Mouse (Mus musculus): Measurements from ENCODE around the gene Itpkc. TPM values are rescaled to one million over a fixed set of nuclear protein-coding genes. Genes with fewer than 3 reads are reported as not detected.

The Itpkc gene
- polyA plus RNA-seq, 1 experiment from 2014 or later = 6.0 TPM

DNA sequence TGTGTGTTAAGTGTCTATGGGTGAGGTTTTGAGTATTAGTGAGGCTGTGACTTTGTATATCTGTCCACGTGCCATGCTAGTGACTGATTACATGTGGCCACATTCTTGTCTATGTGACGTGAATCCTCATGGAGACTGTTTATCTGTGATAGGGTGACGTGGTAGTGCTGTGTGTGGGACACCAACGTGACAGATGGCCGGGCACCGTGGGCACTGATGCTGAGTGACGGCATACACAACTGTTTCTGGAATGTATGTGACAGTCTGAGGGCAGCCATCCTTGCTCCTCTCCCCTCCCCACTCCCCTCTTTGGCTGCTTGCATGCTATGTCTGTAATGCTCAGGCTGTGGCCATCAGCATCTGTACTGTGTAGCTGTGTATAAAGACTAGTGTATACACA lies 32.4 kb upstream of the Itpkc start:
- ATAC-seq = no peak
- Histone ChIP-seq H3K4me2 (ENCODE audit: low read length) (peak overlapping the region; percentile 81), H3K4me3 (ENCODE audit: low read depth, low read length) (peak overlapping the region; percentile 92), H3K9ac (ENCODE audit: low read depth, low read length) (peak overlapping the region; percentile 90), H3K9me3 (replicated peaks; ENCODE audit: control insufficient read depth, low read length, poor library complexity, severe bottlenecking) (no peaks in the 10 kb centered on the region), H3K4me1 (ENCODE audit: control insufficient read depth, insufficient read depth, low read length) (peaks cover 27% of the 10 kb centered on the region), H3K27me3 (ENCODE audit: control insufficient read depth, insufficient read depth, low read depth, low read length) (no peaks in the 10 kb centered on the region), H3K36me3 (ENCODE audit: control insufficient read depth, insufficient read depth, low read length) (peaks cover 27% of the 10 kb centered on the region), H3K27ac (ENCODE audit: low read length) (no peak overlapping the region)
- WGBS = 45% methylated on average over 7 of the region's 7 CpGs

DNA sequence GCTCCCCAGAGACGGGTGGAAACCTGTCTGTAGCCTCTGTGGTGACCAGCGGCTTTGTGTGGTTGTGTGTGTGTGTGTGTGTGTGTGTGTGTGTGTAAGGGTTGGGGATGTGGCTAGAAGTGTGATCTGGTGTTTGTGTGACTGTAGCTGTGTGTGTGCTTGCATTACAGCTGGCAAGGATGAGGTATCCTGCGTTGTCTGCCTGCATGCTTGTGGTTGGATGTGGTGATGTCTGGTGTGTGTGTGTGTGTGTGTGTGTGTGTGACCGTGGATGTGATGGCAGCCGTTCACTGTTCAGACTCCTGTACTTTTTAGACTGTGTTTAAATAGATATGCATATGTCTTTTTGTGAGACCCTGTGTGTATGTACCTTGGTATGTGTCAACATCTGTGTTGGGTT lies 31.3 kb upstream of the Itpkc start:
- H3K4me1 ChIP-seq (ENCODE audit: control insufficient read depth, insufficient read depth, low read length) = peaks cover 27% of the 10 kb centered on the region
- whole genome bisulfite sequencing = 12% methylated on average over 5 of the region's 5 CpGs

GRCm38 (mm10) chr7:27259271-27259721 lies 30.8 kb upstream of the Itpkc start:
- Histone ChIP-seq H3K36me3 (ENCODE audit: control insufficient read depth, insufficient read depth, low read length) (peaks cover 16% of the 10 kb centered on the region), H3K9ac (ENCODE audit: low read depth, low read length) (peak overlapping the region; percentile 90), H3K9me3 (replicated peaks; ENCODE audit: control insufficient read depth, low read length, poor library complexity, severe bottlenecking) (no peaks in the 10 kb centered on the region), H3K4me1 (ENCODE audit: control insufficient read depth, insufficient read depth, low read length) (peaks cover 27% of the 10 kb centered on the region), H3K27me3 (ENCODE audit: control insufficient read depth, insufficient read depth, low read depth, low read length) (no peaks in the 10 kb centered on the region), H3K4me2 (ENCODE audit: low read length) (peak overlapping the region; percentile 81), H3K27ac (ENCODE audit: low read length) (peak overlapping the region; percentile 91), H3K4me3 (ENCODE audit: low read depth, low read length) (peak overlapping the region; percentile 92)
- WGBS = 1% methylated on average over 9 of the region's 9 CpGs
- peak; percentile 18 for ATAC-seq

More for the DNA sequence above, 31.3 kb upstream of the Itpkc start:
- Histone ChIP-seq H3K4me3 (ENCODE audit: low read depth, low read length) (peak overlapping the region; percentile 92), H3K36me3 (ENCODE audit: control insufficient read depth, insufficient read depth, low read length) (peaks cover 20% of the 10 kb centered on the region), H3K9ac (ENCODE audit: low read depth, low read length) (peak overlapping the region; percentile 90), H3K27ac (ENCODE audit: low read length) (peak overlapping the region; percentile 91), H3K9me3 (replicated peaks; ENCODE audit: control insufficient read depth, low read length, poor library complexity, severe bottlenecking) (no peaks in the 10 kb centered on the region), H3K4me2 (ENCODE audit: low read length) (peak overlapping the region; percentile 81), H3K27me3 (ENCODE audit: control insufficient read depth, insufficient read depth, low read depth, low read length) (no peaks in the 10 kb centered on the region)
- peak; percentile 14 for ATAC-seq

DNA sequence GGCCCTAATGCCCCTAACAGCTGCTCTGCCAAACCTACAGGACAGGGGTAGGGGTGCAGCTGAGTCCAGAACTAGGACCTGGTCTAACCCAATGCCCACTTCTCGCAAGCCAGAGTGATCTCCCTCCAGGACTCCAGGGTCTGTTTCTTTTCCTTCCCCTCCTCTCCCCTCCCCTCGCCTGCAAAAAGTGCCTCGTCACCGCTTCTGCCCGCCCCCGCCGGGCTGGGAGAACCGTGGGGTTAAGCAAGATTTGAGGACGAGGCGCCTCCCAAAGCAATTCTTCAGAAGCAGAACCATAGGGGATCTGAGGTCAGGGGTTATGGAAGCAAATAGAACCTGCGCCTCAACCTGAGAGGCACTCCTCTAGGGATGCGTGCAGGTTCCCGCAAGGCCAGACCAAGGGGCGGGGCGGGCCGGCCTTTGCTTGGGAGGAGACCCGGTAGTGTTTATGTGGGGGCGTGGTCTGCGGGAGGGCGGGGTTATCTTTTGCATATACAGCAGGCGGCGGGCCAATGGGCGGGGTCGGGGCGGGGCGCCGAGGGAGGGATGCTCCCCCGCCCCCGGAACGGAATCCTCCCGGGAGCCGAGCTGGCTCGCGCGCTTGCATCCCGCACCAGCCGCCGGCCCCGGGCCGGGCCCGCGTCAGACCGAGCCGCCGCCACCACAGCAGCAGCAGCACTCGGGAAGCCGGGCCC lies 29.9 kb upstream of the Itpkc start, which contains the start of gene Numbl:
Gene Numbl (plus strand): TSS at position 229 of the 695 bp plus-strand sequence.
- Histone ChIP-seq H3K4me3 (ENCODE audit: low read depth, low read length) (peak within 1 kb of the TSS; percentile 92), H3K27me3 (ENCODE audit: control insufficient read depth, insufficient read depth, low read depth, low read length) (no peaks in the 10 kb centered on the region), H3K4me2 (ENCODE audit: low read length) (peak within 1 kb of the TSS; percentile 81), H3K9me3 (replicated peaks; ENCODE audit: control insufficient read depth, low read length, poor library complexity, severe bottlenecking) (no peaks in the 10 kb centered on the region), H3K27ac (ENCODE audit: low read length) (peak within 1 kb of the TSS; percentile 91), H3K36me3 (ENCODE audit: control insufficient read depth, insufficient read depth, low read length) (peaks cover 10% of the 10 kb centered on the region), H3K9ac (ENCODE audit: low read depth, low read length) (peak within 1 kb of the TSS; percentile 90), H3K4me1 (ENCODE audit: control insufficient read depth, insufficient read depth, low read length) (peaks cover 27% of the 10 kb centered on the region)
- WGBS = under 1% methylated on average over 46 of the region's 47 CpGs
- peak; percentile 69 for ATAC-seq

DNA sequence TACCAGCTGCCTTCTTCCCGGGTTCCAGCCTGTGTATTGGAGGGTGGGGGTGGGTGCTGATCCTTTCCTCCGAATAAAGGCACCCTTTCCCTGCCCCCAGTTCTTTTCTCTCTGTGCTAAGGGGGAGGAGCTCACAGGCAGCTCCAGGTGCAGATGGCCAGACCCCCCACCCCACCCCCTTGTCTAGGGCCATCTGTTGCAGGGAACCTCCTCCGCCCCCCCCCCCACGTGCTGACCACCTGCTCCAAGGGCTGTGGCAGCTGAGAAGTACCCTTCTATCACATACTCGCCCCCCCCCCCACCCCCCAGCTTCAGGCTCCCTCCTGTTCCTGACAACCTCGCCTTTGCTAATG lies 29.4 kb upstream of the Itpkc start:
- H3K4me2 ChIP-seq (ENCODE audit: low read length) = peak overlapping the region; percentile 81
- peak overlapping the region; percentile 92 for H3K4me3 ChIP-seq (ENCODE audit: low read depth, low read length)
- 0% methylated on average over 4 of the region's 6 CpGs for WGBS
- H3K9me3 ChIP-seq (replicated peaks; ENCODE audit: control insufficient read depth, low read length, poor library complexity, severe bottlenecking) = no peaks in the 10 kb centered on the region
- peaks cover 4% of the 10 kb centered on the region for H3K36me3 ChIP-seq (ENCODE audit: control insufficient read depth, insufficient read depth, low read length)
- H3K27ac ChIP-seq (ENCODE audit: low read length) = peak overlapping the region; percentile 91
- peaks cover 27% of the 10 kb centered on the region for H3K4me1 ChIP-seq (ENCODE audit: control insufficient read depth, insufficient read depth, low read length)
- no peak; the same call in 1 of the 2 replicates for ATAC-seq
- H3K9ac ChIP-seq (ENCODE audit: low read depth, low read length) = no peak overlapping the region; the same call in 1 of the 2 replicates
- H3K27me3 ChIP-seq (ENCODE audit: control insufficient read depth, insufficient read depth, low read depth, low read length) = no peaks in the 10 kb centered on the region

- Histone ChIP-seq H3K27me3 (ENCODE audit: control insufficient read depth, insufficient read depth, low read depth, low read length) (no peaks in the 10 kb centered on the region), H3K9me3 (replicated peaks; ENCODE audit: control insufficient read depth, low read length, poor library complexity, severe bottlenecking) (no peaks in the 10 kb centered on the region), H3K4me2 (ENCODE audit: low read length) (peak overlapping the region; percentile 81), H3K36me3 (ENCODE audit: control insufficient read depth, insufficient read depth, low read length) (peaks cover under 1% of the 10 kb centered on the region), H3K27ac (ENCODE audit: low read length) (peak overlapping the region; percentile 71), H3K4me1 (ENCODE audit: control insufficient read depth, insufficient read depth, low read length) (peaks cover 27% of the 10 kb centered on the region), H3K4me3 (ENCODE audit: low read depth, low read length) (0 out of 2 replicates have a peak overlapping the region, but pooled peaks have one; percentile 5), H3K9ac (ENCODE audit: low read depth, low read length) (0 out of 2 replicates have a peak overlapping the region, but pooled peaks have one; percentile 38)
- 10% methylated on average over 27 of the region's 27 CpGs for WGBS
- ATAC-seq = 0 out of 2 replicates have a peak, but pooled peaks have one; percentile 2
Measured at GRCm38 (mm10) chr7:27257046-27257851, 28.8 kb upstream of the Itpkc start.

DNA sequence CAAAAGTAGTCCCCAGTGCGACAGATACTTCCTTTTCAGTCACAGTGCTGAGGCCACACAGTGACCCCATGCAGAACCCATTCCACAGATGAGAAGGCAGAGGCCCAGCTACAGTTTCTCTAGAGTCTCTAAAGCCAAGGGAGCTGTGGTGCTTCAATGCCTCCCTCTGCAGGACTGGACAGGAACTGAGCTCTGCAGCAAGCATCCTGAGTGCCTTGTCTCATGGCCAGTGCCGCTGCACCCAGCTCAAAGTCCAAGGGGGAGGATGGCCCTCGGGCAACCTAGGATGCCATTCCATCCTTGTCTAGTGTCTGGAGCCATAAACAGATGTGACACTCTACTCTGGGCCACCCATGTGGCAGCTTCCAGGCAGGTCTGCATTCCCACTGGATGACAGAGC lies 27.3 kb upstream of the Itpkc start:
- no peak overlapping the region for H3K4me2 ChIP-seq (ENCODE audit: low read length)
- no peak overlapping the region for H3K27ac ChIP-seq (ENCODE audit: low read length)
- H3K36me3 ChIP-seq (ENCODE audit: control insufficient read depth, insufficient read depth, low read length) = peaks cover 7% of the 10 kb centered on the region
- H3K27me3 ChIP-seq (ENCODE audit: control insufficient read depth, insufficient read depth, low read depth, low read length) = no peaks in the 10 kb centered on the region
- 90% methylated on average over 3 of the region's 3 CpGs for WGBS
- ATAC-seq = no peak
- H3K4me3 ChIP-seq (ENCODE audit: low read depth, low read length) = no peak overlapping the region
- H3K9ac ChIP-seq (ENCODE audit: low read depth, low read length) = no peak overlapping the region
- H3K9me3 ChIP-seq (replicated peaks; ENCODE audit: control insufficient read depth, low read length, poor library complexity, severe bottlenecking) = no peaks in the 10 kb centered on the region
- peaks cover 13% of the 10 kb centered on the region for H3K4me1 ChIP-seq (ENCODE audit: control insufficient read depth, insufficient read depth, low read length)

DNA sequence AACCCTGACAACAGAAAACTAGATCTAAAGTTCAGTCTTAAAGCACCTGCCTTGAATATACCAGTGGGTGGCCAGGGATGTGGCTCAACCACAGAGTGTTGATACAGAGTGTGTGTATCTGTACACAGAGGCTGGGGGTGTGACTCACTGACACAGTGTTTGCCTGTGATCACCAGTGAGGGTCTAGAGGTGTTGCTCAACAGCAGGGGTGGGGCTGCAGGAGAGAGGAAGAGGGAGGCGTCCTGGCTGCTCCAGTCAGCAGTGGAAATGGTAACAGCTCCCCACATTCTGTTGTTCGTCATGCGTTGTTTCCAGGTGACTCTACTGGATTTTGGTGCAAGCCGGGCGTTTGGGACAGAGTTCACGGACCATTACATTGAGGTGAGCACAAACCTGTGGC lies 23.5 kb upstream of the Itpkc start:
- Histone ChIP-seq H3K9ac (ENCODE audit: low read depth, low read length) (no peak overlapping the region), H3K27me3 (ENCODE audit: control insufficient read depth, insufficient read depth, low read depth, low read length) (no peaks in the 10 kb centered on the region), H3K9me3 (replicated peaks; ENCODE audit: control insufficient read depth, low read length, poor library complexity, severe bottlenecking) (no peaks in the 10 kb centered on the region), H3K27ac (ENCODE audit: low read length) (no peak overlapping the region), H3K4me2 (ENCODE audit: low read length) (no peak overlapping the region), H3K4me1 (ENCODE audit: control insufficient read depth, insufficient read depth, low read length) (peaks cover 1% of the 10 kb centered on the region; the same call in 1 of the 2 replicates), H3K36me3 (ENCODE audit: control insufficient read depth, insufficient read depth, low read length) (peaks cover 12% of the 10 kb centered on the region), H3K4me3 (ENCODE audit: low read depth, low read length) (no peak overlapping the region)
- WGBS = 87% methylated on average over 6 of the region's 6 CpGs
- no peak for ATAC-seq

DNA sequence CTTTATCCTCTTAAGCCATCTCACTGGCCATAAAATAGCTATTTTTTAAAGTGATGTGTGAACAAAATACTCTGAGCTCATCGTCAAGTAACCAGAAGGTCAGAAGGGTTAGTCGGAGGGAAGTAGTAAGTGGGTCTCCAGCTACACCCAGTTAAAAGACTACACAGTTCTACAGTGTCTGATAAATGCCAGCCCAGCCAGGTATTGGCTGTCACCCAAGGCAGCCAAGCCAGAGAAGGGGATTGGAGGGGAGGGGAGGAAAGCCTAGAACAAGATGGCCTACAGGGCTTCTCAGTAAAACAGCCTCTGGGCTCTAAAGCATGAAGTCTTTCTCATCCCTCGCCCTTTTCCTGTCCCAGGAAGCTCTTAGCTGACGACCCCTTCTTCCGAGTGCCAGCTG lies 21.5 kb upstream of the Itpkc start:
- no peak overlapping the region for H3K9ac ChIP-seq (ENCODE audit: low read depth, low read length)
- no peak for ATAC-seq

More for the DNA sequence above, 21.5 kb upstream of the Itpkc start:
- no peak overlapping the region for H3K4me2 ChIP-seq (ENCODE audit: low read length)
- H3K9me3 ChIP-seq (replicated peaks; ENCODE audit: control insufficient read depth, low read length, poor library complexity, severe bottlenecking) = no peaks in the 10 kb centered on the region
- no peak overlapping the region for H3K4me3 ChIP-seq (ENCODE audit: low read depth, low read length)
- H3K27ac ChIP-seq (ENCODE audit: low read length) = no peak overlapping the region
- WGBS = 85% methylated on average over 5 of the region's 5 CpGs
- H3K4me1 ChIP-seq (ENCODE audit: control insufficient read depth, insufficient read depth, low read length) = no peaks in the 10 kb centered on the region
- peaks cover 16% of the 10 kb centered on the region for H3K36me3 ChIP-seq (ENCODE audit: control insufficient read depth, insufficient read depth, low read length)
- no peaks in the 10 kb centered on the region for H3K27me3 ChIP-seq (ENCODE audit: control insufficient read depth, insufficient read depth, low read depth, low read length)

Measured in midbrain, embryonic 16.5 days (tissue).